In genomic region chr2:174899940-174900670, GRCm38 (mm10) we compare ENCODE assay signal across 8 mouse cellular contexts.
A peak's percentile ranks its signal among the peaks of the same experiment; 100 is the strongest.
DNase-seq lines count a peak whose midpoint lies in the region; ATAC-seq and TF ChIP-seq lines count a peak whose summit lies in the region.

No protein-coding gene starts in this region.

- TF ChIP-seq CTCF in intestine, postnatal 0 days (IDR thresholded peaks at IDR 0.05; ENCODE audit: low read depth) = no peak

- peak; percentile 47; the same call in 1 of the 2 replicates for ATAC-seq in intestine, embryonic 14.5 days (replicated peaks; ENCODE audit: low FRiP score, low TSS enrichment, low read depth)
- no peak for ATAC-seq in intestine, postnatal 0 days
- ATAC-seq in embryonic facial prominence, embryonic 12.5 days (ENCODE audit: insufficient number of reproducible peaks, insufficient read depth, low FRiP score, low TSS enrichment) = no peak
- 0 out of 2 replicates have a peak, but pooled peaks have one; percentile 24 for ATAC-seq in forebrain, embryonic 15.5 days (replicated peaks)

- no peak overlapping the region for H3K4me2 ChIP-seq in intestine, embryonic 14.5 days (ENCODE audit: low read length)
- H3K4me2 ChIP-seq in intestine, postnatal 0 days (replicated peaks; ENCODE audit: low read depth) = no peak overlapping the region
- no peak overlapping the region for H3K4me2 ChIP-seq in embryonic facial prominence, embryonic 12.5 days (replicated peaks)
- H3K4me2 ChIP-seq in forebrain, embryonic 15.5 days (replicated peaks) = no peak overlapping the region

- H3K9me3 ChIP-seq in intestine, embryonic 14.5 days (ENCODE audit: control insufficient read depth, low read length) = no peaks in the 10 kb centered on the region
- no peaks in the 10 kb centered on the region for H3K9me3 ChIP-seq in intestine, postnatal 0 days (ENCODE audit: control insufficient read depth)
- H3K9me3 ChIP-seq in embryonic facial prominence, embryonic 12.5 days = no peaks in the 10 kb centered on the region
- no peaks in the 10 kb centered on the region for H3K9me3 ChIP-seq in forebrain, embryonic 15.5 days

- H3K9ac ChIP-seq in intestine, embryonic 14.5 days (ENCODE audit: low read length) = no peak overlapping the region
- H3K9ac ChIP-seq in intestine, postnatal 0 days (ENCODE audit: low read depth, low read length) = no peak overlapping the region
- no peak overlapping the region for H3K9ac ChIP-seq in embryonic facial prominence, embryonic 12.5 days
- no peak overlapping the region for H3K9ac ChIP-seq in forebrain, embryonic 15.5 days (replicated peaks)

- WGBS in intestine, embryonic 14.5 days = 71% methylated on average over 5 of the region's 5 CpGs
- 70% methylated on average over 5 of the region's 5 CpGs for WGBS in intestine, postnatal 0 days
- WGBS in embryonic facial prominence, embryonic 12.5 days = 79% methylated on average over 5 of the region's 5 CpGs
- WGBS in forebrain, embryonic 15.5 days = 79% methylated on average over 5 of the region's 5 CpGs

- peaks cover 14% of the 10 kb centered on the region; the same call in 1 of the 2 replicates for H3K4me1 ChIP-seq in intestine, embryonic 14.5 days (replicated peaks; ENCODE audit: control insufficient read depth, insufficient read depth, low read length)
- H3K4me1 ChIP-seq in intestine, postnatal 0 days (replicated peaks; ENCODE audit: control insufficient read depth, insufficient read depth, low read length) = no peaks in the 10 kb centered on the region
- peaks cover 16% of the 10 kb centered on the region; the same call in 1 of the 2 replicates for H3K4me1 ChIP-seq in embryonic facial prominence, embryonic 12.5 days
- H3K4me1 ChIP-seq in forebrain, embryonic 15.5 days = no peaks in the 10 kb centered on the region

- no peaks in the 10 kb centered on the region for H3K27me3 ChIP-seq in intestine, embryonic 14.5 days (replicated peaks; ENCODE audit: control insufficient read depth, insufficient read depth, low read length)
- H3K27me3 ChIP-seq in intestine, postnatal 0 days (replicated peaks; ENCODE audit: control insufficient read depth, insufficient read depth, low read length) = no peaks in the 10 kb centered on the region
- no peaks in the 10 kb centered on the region for H3K27me3 ChIP-seq in embryonic facial prominence, embryonic 12.5 days
- no peaks in the 10 kb centered on the region for H3K27me3 ChIP-seq in forebrain, embryonic 15.5 days

- H3K4me3 ChIP-seq in intestine, embryonic 14.5 days (ENCODE audit: low read depth, low read length) = no peak overlapping the region
- no peak overlapping the region for H3K4me3 ChIP-seq in intestine, postnatal 0 days (ENCODE audit: low read depth, low read length)
- H3K4me3 ChIP-seq in embryonic facial prominence, embryonic 12.5 days = no peak overlapping the region
- H3K4me3 ChIP-seq in forebrain, embryonic 15.5 days = no peak overlapping the region

- no peaks in the 10 kb centered on the region for H3K36me3 ChIP-seq in intestine, embryonic 14.5 days (ENCODE audit: control insufficient read depth, insufficient read depth, low read length)
- no peaks in the 10 kb centered on the region for H3K36me3 ChIP-seq in intestine, postnatal 0 days (ENCODE audit: control insufficient read depth, insufficient read depth)
- no peaks in the 10 kb centered on the region for H3K36me3 ChIP-seq in embryonic facial prominence, embryonic 12.5 days
- H3K36me3 ChIP-seq in forebrain, embryonic 15.5 days = no peaks in the 10 kb centered on the region

- H3K27ac ChIP-seq in intestine, embryonic 14.5 days (ENCODE audit: low read depth) = peak overlapping the region; percentile 54
- H3K27ac ChIP-seq in intestine, postnatal 0 days (ENCODE audit: low read depth, low read length) = no peak overlapping the region
- peak overlapping the region; percentile 13; the same call in 1 of the 2 replicates for H3K27ac ChIP-seq in embryonic facial prominence, embryonic 12.5 days
- H3K27ac ChIP-seq in forebrain, embryonic 15.5 days (replicated peaks) = no peak overlapping the region

- DNase-seq in intestine, embryonic 14.5 days (ENCODE audit: low spot score) = no peak
- DNase-seq in kidney, postnatal 4 days = peak; percentile 32 to 50
- no peak for DNase-seq in layer of hippocampus, adult 8-10 months (ENCODE audit: low spot score in 2 of 2)
- no peak for DNase-seq in layer of hippocampus, postnatal 36 days
- DNase-seq in right cerebral cortex, postnatal 4 days = no peak

Comparison
In these comparisons a context has a peak if more than half of its experiments do, and no peak if none do; other contexts are left out.
1. ATAC-seq: peak in intestine, embryonic 14.5 days (single experiment) and forebrain, embryonic 15.5 days (single experiment); none in intestine, postnatal 0 days (single experiment) and embryonic facial prominence, embryonic 12.5 days (single experiment).
2. H3K27ac ChIP-seq: peak in intestine, embryonic 14.5 days (single experiment) and embryonic facial prominence, embryonic 12.5 days (single experiment); none in intestine, postnatal 0 days (single experiment) and forebrain, embryonic 15.5 days (single experiment).
3. DNase-seq: peak in kidney, postnatal 4 days (2 of 2); none in intestine, embryonic 14.5 days (single experiment), layer of hippocampus, adult 8-10 months (0 of 2), layer of hippocampus, postnatal 36 days (0 of 2) and right cerebral cortex, postnatal 4 days (single experiment).